Mouse (Mus musculus) spleen, postnatal 36 days (tissue): ENCODE results near the gene Myh7.
"Not testable (repeated sequence)": the region's sequence is repeated elsewhere in the genome, so short reads cannot be mapped to it uniquely, and the experiment has no call there.

Experiments
- DNase-seq, 2 experiments: peaks; one replicate each; pipeline ENCODE4 v3.0.0; 2022; ENCODE audit warnings: low spot score in 2 of 2, mixed read lengths in 1 of 2

The Myh7 gene

GRCm38 (mm10) chr14:55003878-55004855 is 9.7 kb upstream of the Myh7 start:
- DNase-seq = no peak

DNA sequence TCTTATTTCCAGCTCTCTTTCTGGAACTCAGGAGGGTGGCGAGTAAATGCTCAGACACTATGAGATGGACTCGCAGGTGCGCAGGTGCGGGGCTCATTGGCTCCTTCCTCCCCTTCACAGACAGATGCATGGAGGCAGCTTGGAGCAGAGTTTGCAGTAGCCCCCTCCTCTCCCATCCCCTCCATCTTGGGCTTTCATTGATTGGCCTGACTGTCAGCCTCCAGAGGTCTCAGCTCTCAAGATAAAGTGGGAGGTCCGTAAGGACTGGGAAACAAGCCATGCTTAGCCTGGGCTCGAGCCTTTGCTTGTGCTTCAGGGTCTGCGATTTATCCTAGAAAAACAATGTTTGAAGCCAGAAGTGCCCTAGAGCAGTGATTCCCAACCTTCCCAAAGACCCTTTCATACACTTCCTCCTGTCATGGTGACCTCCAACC is 8.3 kb upstream of the Myh7 start:
- no peak for DNase-seq

- no peak for DNase-seq
These were observed 7.7 kb upstream of the Myh7 start for GRCm38 (mm10) chr14:55001938-55002686.

DNA sequence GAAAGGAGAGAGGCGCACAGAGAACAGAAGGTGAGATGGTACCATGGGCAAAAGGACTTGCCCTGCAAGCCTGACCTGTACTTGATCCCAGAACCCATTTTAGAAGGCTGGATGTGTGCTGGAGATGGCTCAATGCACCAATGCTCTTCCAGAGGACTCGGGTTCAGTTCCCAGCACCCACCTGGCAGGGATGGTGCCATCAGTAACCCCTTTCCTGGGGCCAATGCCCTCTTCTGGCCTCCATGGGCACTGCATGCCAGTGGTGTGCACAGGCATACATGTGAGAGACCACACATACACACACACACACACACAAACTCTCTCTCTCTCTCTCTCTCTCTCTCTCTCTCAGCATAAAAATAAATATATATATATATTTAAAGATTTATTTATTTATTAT is 7.0 kb upstream of the Myh7 start:
- DNase-seq = no peak

DNA sequence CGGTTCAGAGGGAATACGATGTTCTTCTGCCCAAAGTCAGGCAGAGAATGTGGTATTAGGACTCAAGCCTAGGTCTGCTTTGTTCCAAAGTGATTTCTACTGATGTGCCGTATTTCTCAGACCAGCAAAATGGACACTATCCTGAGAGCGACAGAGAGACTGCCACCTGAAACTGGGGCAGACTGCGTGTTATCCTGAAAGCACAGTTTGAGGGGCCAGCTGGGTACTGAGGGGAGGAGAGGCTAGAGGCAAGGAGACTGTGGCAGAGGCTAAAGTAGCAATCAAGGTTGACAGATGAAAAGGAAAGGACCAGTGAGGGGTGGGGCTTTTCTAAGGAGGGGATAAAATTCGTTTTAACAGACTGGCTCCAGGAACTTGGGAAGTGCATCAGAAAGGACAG is 6.4 kb upstream of the Myh7 start:
- DNase-seq = no peak

GRCm38 (mm10) chr14:54999868-55000267 is 5.4 kb upstream of the Myh7 start:
- not testable (repeated sequence) for DNase-seq

GRCm38 (mm10) chr14:54998680-54999079 is 4.3 kb upstream of the Myh7 start:
- no peak for DNase-seq

DNA sequence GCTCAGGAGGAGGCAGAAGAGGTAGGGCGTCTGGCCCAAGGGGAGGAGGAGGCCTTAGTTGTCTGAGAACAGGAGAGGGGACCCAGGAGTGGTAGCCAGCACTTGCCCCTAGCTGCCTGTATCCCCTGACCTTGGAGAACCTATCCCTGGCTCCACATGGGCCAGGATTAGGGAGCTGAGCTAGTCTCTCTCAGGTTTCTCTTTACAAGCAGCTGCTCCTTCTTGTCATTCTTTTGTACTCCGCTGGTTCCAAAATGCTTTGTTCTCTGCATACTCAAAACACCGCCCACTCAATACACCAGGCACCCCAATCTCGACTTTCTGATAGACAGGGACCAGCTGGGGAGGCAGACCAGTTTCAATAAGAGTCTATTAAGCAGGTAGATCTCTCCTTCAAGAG is 2.9 kb upstream of the Myh7 start:
- no peak for DNase-seq

DNA sequence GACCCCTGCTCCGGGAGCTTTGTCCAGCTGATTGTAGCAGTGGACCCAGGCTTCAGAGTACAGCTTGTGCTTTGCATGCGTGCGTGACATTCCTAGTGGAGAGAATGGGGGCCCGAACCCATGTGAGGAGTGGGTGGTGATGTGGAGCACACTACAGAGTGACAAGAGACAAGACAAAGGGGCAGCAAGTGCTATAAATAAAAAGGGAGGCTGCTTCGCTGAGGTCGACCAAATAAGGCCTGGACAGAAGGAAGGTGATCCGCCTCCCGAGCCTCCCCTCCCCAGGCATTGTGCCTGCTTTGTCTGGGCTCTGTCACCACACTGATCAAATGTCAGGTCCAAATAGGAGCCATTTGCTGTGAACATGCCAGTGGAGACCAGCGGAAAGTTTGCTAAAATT is 2.4 kb upstream of the Myh7 start:
- DNase-seq = no peak

DNA sequence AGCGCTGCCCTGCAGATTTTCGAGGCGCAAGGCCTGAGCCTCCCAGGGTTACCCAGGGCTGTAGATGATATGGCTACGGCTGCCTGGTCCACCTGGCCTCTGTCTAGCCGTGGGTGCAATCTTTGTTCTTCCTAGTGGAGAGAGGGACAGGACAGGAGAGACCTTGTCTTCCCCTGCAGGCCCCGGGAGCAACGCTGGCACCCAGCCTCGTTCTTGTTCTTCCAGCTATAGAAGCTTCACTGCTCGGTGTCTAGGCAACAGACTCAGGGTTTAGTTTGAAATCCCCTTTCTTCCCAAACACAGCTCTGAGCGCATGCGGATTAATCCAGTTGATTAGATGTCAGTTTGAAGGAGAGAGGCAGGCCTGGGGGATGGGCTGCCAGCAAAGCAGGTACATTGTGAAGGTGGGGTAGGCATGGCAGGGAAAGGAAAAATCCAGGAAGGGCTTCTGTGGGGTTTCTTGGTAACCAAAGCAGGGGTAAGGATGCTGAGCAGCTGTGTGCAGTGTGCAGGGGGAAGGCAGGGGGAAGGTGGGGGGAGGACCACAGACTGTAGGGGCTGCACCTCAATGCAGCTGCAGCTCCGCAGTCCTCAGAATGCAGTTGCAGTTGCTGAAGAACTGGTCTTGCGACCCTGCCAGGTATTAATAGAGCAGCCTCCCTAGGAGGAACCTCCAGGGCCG is 1.2 kb upstream of the Myh7 start:
- no peak for DNase-seq

DNA sequence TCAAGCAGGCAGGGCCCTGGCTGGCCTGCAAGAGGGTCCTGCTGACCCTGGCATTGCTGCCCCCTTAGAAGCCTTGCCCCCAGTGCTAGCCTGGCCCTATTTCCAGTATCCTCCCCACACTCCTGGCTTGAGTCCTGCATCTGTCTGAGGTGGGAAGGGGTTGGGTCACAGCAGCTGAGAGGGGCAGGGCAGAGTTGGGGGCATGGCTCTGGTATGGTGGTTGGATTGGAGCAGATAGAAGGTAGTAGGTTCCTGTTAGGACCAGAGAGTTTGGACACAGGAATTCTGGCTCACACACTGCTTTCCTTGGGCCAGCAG is 402 bp upstream of the Myh7 start:
- no peak for DNase-seq

DNA sequence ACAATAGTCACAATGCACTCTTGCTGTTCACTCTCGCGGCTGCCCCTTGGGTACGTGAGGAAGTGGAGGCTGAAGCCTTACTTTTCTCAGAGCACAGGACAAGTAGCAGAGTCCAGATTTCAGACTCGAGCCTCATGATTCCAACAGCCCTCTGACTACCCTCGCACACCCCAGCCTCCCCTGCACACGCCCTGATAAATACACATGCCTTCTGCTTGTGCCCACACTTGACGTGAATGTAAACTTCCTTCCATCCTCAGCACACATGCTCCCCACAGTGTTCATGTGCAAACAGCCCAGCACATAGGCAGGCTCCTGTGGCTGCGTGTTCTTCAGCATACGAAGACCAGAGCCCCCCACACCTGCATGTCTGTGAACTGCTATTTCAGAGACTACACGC is 790 bp downstream of the Myh7 start:
- no peak for DNase-seq

- DNase-seq = no peak
These were observed 2.2 kb downstream of the Myh7 start for GRCm38 (mm10) chr14:54992196-54992595.

- DNase-seq = no peak
These were observed 4.5 kb downstream of the Myh7 start for GRCm38 (mm10) chr14:54989886-54990441.

DNA sequence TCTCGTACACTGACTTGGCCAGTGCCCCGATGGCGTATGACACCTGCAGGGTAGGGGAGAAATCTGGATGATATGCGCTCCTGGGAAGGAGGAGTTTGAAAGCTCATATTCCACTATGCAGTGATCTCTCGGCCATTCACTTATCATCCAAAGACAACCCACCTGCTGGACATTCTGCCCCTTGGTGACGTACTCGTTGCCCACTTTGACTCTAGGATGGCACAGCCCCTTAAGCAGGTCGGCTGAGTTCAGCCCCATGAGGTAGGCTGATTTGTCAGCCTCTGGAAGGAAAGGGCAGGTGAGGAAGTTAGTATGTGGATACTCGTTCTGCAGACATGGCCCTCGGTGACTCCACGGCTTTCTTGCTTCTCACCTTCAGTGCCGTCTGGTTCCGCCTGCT is 5.5 kb downstream of the Myh7 start:
- DNase-seq = no peak

GRCm38 (mm10) chr14:54988350-54988874 is 6.0 kb downstream of the Myh7 start:
- not testable (repeated sequence) for DNase-seq

- no peak for DNase-seq
These were observed 12.5 kb downstream of the Myh7 start for GRCm38 (mm10) chr14:54981934-54982333.

DNA sequence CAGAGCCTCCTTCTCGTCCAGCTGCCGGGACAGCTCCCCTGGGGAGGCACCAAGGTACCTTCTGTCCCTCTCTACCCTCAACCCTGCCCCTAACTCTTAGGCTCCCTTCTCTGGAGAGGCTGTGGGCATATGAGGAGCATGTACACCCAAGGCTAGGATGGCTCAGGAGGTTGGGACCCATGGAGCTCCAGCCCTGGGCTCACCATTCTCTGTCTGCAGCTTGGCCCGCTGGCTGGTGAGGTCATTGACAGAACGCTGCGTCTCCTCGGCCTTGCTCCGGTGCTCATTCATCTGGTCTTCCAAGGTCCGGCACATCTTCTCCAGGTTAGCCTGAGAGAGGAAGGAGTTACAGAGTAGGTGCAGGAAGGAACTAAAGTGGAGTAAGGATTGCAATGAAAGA is 15.8 kb downstream of the Myh7 start:
- DNase-seq = no peak

- DNase-seq = no peak
These were observed 17.8 kb downstream of the Myh7 start, which contains the start of gene Gm17428 for GRCm38 (mm10) chr14:54976633-54977032. Gene Gm17428 (plus strand): TSS chr14:54976933.

GRCm38 (mm10) chr14:54974068-54974791 is 20.2 kb downstream of the Myh7 start:
- DNase-seq = no peak

- DNase-seq = not testable (repeated sequence)
These were observed 21.6 kb downstream of the Myh7 start for GRCm38 (mm10) chr14:54972786-54973185.
